Mouse (Mus musculus): ENCODE measurements at regions not wholly inside any gene's neighbourhood (a gene's known extent, or its start where the extent isn't known, plus 50 kb on each side); places are given as distances from the start of the nearest gene placed in this dataset.
"Not testable (repeated sequence)": the region's sequence is repeated elsewhere in the genome, so short reads cannot be mapped to it uniquely, and the experiment has no call there.

DNA sequence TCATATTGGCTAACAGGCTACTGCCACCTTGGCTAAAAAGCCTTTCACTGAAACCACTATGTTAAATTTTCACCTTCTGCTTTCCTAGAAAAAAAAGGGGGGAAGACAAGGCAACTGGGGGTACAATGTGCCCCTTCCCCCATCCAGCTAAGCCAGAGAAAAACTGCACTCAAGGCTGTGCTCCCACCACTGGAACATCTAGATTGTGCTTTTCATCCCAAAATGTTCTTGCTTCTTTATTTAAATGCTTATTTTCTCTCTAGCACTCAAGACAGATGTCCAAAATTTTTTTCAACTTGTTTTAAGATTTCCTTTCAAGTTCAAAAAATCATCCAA lies 245.9 kb upstream of the 1700008P02Rik start:
- TF ChIP-seq POLR2A (IDR thresholded peaks at IDR 0.05; ENCODE audit: borderline replicate concordance, control insufficient read depth, low read depth, low read length) (no peak), CTCF (IDR thresholded peaks at IDR 0.05; ENCODE audit: control insufficient read depth, insufficient read depth, low read length) (no peak)
- H3K27ac ChIP-seq (ENCODE audit: control insufficient read depth, insufficient read depth, low read depth, low read length, poor library complexity), result no peak overlapping the region
- no peak overlapping the region for H3K4me3 ChIP-seq (replicated peaks; ENCODE audit: control insufficient read depth, low read depth, low read length)
- H3K4me1 ChIP-seq (ENCODE audit: control insufficient read depth, insufficient read depth, low read length), result no peaks in the 10 kb centered on the region

DNA sequence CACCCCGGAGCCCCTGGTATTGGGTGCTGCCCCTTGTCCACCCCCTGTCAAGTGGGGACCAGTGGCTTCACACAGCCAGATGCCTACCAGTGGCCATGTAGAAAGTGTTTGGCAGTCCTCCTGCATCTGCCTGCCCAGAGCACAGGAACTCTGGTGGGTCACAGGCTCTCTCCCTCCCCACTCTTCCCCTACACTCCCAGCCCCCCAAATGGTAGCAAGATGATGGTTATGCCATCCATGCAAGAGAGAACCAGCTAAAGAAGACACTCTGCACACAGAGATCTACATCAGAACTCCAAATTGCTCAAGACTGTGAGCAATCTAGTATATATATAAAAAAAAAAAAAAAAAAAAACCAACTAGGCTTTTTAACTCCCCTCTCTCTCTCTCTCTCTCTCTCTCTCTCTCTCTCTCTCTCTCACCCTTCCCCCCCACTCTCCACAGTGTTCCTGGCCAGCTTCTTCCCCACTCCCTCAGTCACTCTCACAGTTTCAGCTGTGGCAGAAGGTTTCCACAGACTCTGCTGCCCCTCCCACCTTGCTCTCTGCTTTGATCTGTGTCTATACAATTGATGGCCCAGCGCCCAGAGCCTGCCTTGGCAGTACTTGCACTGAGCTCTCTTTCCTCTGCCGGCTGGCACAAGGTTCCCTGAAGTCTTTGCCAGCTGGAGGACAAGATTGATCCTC lies 245.4 kb upstream of the 1700008P02Rik start:
- no peaks in the 10 kb centered on the region for H3K4me1 ChIP-seq (ENCODE audit: control insufficient read depth, insufficient read depth, low read length)
- TF ChIP-seq CTCF (IDR thresholded peaks at IDR 0.05; ENCODE audit: control insufficient read depth, insufficient read depth, low read length), result no peak
- no peak overlapping the region for H3K27ac ChIP-seq (ENCODE audit: control insufficient read depth, insufficient read depth, low read depth, low read length, poor library complexity)
- H3K4me3 ChIP-seq (replicated peaks; ENCODE audit: control insufficient read depth, low read depth, low read length), result no peak overlapping the region
- WGBS, result 66% methylated on average over 3 of the region's 3 CpGs

DNA sequence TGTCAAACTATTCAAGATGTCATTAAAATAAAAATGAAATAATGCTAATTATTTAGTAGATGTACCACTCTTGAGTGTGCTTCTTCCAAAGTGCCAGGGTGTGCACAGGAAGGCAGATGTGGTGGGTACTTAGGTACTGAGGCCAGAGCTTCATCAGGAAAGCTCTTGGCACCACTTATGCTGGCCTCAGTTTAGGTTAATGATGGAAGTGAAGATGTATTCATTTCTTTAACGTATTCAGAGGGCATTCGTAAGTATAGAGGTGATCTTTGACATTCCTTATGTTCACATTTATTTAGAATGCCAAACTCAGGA lies 239.6 kb upstream of the 1700008P02Rik start:
- TF ChIP-seq POLR2A (IDR thresholded peaks at IDR 0.05; ENCODE audit: borderline replicate concordance, control insufficient read depth, low read depth, low read length) (no peak), CTCF (IDR thresholded peaks at IDR 0.05; ENCODE audit: control insufficient read depth, insufficient read depth, low read length) (no peak)
- WGBS, result 61% methylated on average over 2 of the region's 2 CpGs
- no peak overlapping the region for H3K4me3 ChIP-seq (replicated peaks; ENCODE audit: control insufficient read depth, low read depth, low read length)
- H3K4me1 ChIP-seq (ENCODE audit: control insufficient read depth, insufficient read depth, low read length), result no peaks in the 10 kb centered on the region
- no peak overlapping the region for H3K27ac ChIP-seq (ENCODE audit: control insufficient read depth, insufficient read depth, low read depth, low read length, poor library complexity)

DNA sequence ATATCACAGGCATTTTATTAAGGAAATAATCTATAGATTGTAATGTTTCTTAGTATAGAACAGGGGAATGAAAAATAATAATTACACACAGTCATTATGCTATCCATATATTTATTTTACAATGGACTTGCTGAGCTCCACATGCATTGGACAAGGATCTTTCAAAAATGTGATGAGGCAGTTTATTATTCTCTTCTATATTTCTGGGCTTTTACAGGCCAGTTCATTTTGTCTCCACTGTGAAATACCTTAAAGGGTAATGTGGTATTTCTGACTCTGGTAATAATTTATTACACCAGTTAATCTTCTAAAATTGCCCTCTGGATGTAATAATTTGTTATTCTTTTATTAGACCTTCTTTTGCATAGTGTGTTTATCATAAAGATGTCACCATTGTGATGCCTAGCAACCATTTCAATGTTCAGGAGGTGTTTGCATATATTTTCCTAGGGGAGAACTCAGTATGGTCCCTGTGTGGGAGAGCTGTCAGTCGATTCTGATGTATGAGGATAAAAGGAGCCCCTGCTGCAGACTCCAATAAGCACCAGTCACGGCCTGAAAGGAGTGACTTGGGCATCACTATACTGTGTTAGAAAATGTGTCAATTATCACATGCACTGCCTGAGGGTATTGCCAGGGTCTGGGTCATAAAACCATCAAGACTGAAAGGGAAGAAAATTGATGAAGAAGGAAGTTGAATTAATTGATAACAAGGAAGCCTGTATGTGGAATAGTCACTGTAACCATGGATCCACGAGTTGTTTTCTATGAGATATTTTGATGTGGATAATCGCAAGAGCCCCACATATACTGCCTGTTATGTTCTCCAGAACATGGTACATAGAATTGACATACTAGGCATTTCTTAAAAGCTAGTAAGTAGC lies 239.0 kb upstream of the 1700008P02Rik start:
- no peak overlapping the region for H3K27ac ChIP-seq (ENCODE audit: control insufficient read depth, insufficient read depth, low read depth, low read length, poor library complexity)
- H3K4me1 ChIP-seq (ENCODE audit: control insufficient read depth, insufficient read depth, low read length), result no peaks in the 10 kb centered on the region
- WGBS, result 55% methylated on average over 4 of the region's 4 CpGs
- no peak for TF ChIP-seq POLR2A (IDR thresholded peaks at IDR 0.05; ENCODE audit: borderline replicate concordance, control insufficient read depth, low read depth, low read length)
- no peak for TF ChIP-seq CTCF (IDR thresholded peaks at IDR 0.05; ENCODE audit: control insufficient read depth, insufficient read depth, low read length)
- no peak overlapping the region for H3K4me3 ChIP-seq (replicated peaks; ENCODE audit: control insufficient read depth, low read depth, low read length)

DNA sequence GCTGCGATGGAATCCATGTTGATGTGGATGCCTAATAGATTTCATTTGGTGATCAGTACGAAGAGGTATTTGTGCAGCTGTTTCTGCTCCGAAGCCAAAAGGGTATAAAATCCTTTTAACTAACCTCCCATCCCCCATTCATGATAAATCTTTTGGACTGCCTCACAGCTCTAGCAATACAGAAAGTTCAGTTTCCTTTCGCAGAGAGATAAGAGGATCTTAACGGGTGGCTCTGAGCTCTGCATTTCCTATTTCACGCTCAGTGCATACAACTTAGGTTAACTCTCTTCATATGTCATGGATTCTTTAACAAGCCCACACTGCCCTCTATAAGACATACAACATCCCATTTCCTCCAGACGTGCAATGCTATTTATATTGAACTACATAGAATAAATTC lies 199.1 kb upstream of the 1700008P02Rik start:
- Histone ChIP-seq H3K27ac (ENCODE audit: control insufficient read depth, insufficient read depth, low read depth, low read length, poor library complexity) (no peak overlapping the region), H3K4me3 (replicated peaks; ENCODE audit: control insufficient read depth, low read depth, low read length) (no peak overlapping the region), H3K4me1 (ENCODE audit: control insufficient read depth, insufficient read depth, low read length) (no peaks in the 10 kb centered on the region)
- TF ChIP-seq POLR2A (IDR thresholded peaks at IDR 0.05; ENCODE audit: borderline replicate concordance, control insufficient read depth, low read depth, low read length) (no peak), CTCF (IDR thresholded peaks at IDR 0.05; ENCODE audit: control insufficient read depth, insufficient read depth, low read length) (no peak)
- WGBS, result 63% methylated on average over 7 of the region's 7 CpGs

DNA sequence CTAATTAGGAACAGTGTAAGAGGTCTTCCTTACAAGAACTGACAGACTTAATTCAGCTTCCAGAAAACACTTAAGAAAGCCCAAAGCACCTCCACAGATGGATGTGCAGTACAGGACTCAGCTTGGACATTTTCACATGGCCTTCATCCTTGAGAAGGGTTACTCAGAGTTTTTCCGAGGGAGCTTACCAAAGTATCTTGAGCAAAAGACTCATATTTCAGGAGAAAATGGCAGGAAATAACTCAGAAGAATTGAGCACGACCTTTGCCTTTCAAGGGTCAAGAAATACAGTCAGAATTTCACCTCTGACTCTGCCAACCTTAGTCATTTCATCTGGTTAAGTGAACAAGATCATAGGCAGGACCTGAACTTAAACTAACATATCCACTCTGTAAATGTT lies 192.1 kb upstream of the 1700008P02Rik start:
- Histone ChIP-seq H3K4me3 (replicated peaks; ENCODE audit: control insufficient read depth, low read depth, low read length) (no peak overlapping the region), H3K4me1 (ENCODE audit: control insufficient read depth, insufficient read depth, low read length) (no peaks in the 10 kb centered on the region), H3K27ac (ENCODE audit: control insufficient read depth, insufficient read depth, low read depth, low read length, poor library complexity) (no peak overlapping the region)
- WGBS, result 41% methylated on average over 2 of the region's 2 CpGs
- TF ChIP-seq POLR2A (IDR thresholded peaks at IDR 0.05; ENCODE audit: borderline replicate concordance, control insufficient read depth, low read depth, low read length), result no peak
- no peak for TF ChIP-seq CTCF (IDR thresholded peaks at IDR 0.05; ENCODE audit: control insufficient read depth, insufficient read depth, low read length)

DNA sequence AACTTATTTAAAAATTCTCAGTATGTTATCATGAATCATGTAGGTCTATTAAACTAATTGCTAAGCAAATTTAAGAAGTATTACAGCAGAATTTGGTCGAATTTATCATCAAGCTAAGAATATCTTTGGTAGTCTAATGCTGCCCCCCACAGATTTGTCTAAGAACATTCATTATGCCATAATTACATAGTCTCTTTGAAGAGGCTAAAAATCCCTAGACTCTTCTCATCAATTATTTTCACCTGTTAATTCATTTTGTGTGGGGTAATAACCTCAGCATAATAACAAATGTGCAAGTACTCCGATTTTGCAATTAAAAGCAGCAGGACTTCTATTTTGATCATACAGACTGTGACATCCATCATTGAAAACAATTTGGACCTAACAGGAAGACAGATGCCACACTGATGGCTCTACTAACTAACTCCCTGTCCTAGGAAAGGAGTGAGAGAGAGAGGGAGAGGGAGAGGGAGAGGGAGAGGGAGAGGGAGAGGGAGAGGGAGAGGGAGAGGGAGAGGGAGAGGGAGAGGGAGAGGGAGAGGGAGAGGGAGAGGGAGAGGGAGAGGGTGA lies 189.2 kb upstream of the 1700008P02Rik start:
- TF ChIP-seq POLR2A (IDR thresholded peaks at IDR 0.05; ENCODE audit: borderline replicate concordance, control insufficient read depth, low read depth, low read length), result no peak
- TF ChIP-seq CTCF (IDR thresholded peaks at IDR 0.05; ENCODE audit: control insufficient read depth, insufficient read depth, low read length), result no peak
- 40% methylated on average over 2 of the region's 2 CpGs for WGBS

DNA sequence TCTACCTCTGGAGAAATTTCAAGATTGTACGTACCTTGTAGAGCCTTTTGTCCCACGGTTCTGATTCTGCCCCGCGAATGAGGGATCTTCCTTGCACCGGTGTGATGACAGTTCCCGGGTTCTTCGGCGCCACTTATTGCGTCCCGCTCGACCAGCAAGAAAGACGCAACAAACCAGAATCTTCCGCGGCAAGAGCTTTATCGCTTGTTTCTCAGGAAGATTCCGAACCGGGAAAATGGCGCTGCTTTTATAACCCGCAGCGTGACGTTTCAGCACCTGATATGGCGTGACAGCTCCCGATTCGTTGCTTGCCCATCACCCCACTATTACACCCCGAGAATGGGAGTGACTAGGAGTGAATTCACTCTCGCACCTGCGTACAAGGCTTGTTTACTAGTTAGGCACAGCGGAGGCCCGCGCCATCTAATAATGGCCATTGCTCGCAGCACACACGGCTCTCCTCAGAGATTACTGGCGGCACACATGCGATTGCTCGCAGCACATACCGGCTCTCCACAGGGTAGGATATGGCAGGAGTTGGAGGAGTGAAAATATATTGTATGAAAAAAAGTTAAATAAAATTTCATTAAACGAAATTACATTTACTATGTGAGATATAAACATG lies 180.0 kb upstream of the 1700008P02Rik start:
- not testable (repeated sequence) for H3K27ac ChIP-seq (ENCODE audit: control insufficient read depth, insufficient read depth, low read depth, low read length, poor library complexity); H3K4me3 ChIP-seq (replicated peaks; ENCODE audit: control insufficient read depth, low read depth, low read length); H3K4me1 ChIP-seq (ENCODE audit: control insufficient read depth, insufficient read depth, low read length)
- 89% methylated on average over 33 of the region's 37 CpGs for WGBS

More for the DNA sequence above, 189.2 kb upstream of the 1700008P02Rik start:
- no peak overlapping the region for H3K4me3 ChIP-seq (replicated peaks; ENCODE audit: control insufficient read depth, low read depth, low read length)
- no peak overlapping the region for H3K27ac ChIP-seq (ENCODE audit: control insufficient read depth, insufficient read depth, low read depth, low read length, poor library complexity)
- no peaks in the 10 kb centered on the region for H3K4me1 ChIP-seq (ENCODE audit: control insufficient read depth, insufficient read depth, low read length)
